14 mouse cellular contexts compared by ENCODE assay signal in the genomic region with DNA sequence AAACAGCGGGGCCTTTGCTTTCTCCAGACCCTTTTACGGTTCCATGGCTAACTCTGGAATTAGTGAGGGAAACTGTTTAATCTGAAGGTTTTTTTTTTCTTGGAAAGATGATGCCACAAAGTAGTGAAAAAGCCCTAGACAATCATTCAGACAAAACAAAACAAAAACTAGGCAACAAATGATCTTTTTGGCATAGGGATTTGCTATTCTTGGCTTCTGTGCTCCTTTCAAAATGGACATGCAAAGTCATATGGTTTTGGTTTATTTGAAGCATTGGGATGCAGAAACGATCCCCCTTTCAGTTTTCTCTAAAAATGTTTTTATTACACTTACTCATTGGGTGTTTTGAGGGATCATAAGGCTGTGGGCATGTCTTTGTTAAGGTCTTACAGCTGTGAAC.
"Had no signal": no experiment of that assay in that cellular context is flagged by ENCODE, and none has a peak within 500 bp of the region (broad histone marks: within the 10 kb centered on the region; RNA-seq: fewer than 3 reads in every experiment).

No protein-coding gene starts in this region.

- H3K27me3 ChIP-seq: midbrain, embryonic 13.5 days; midbrain, embryonic 15.5 days; neural tube, embryonic 12.5 days had no signal

- ATAC-seq: liver, postnatal 0 days; midbrain, embryonic 13.5 days; midbrain, embryonic 15.5 days had no signal

- H3K9me3 ChIP-seq: midbrain, embryonic 13.5 days; midbrain, embryonic 15.5 days; neural tube, embryonic 12.5 days had no signal

- H3K36me3 ChIP-seq: midbrain, embryonic 13.5 days; midbrain, embryonic 15.5 days; neural tube, embryonic 12.5 days had no signal

- H3K27ac ChIP-seq: midbrain, embryonic 13.5 days; midbrain, embryonic 15.5 days; neural tube, embryonic 12.5 days had no signal

- H3K4me3 ChIP-seq: midbrain, embryonic 13.5 days; midbrain, embryonic 15.5 days; neural tube, embryonic 12.5 days had no signal

- H3K4me2 ChIP-seq: lung, embryonic 14.5 days; midbrain, embryonic 11.5 days; midbrain, embryonic 13.5 days; midbrain, embryonic 15.5 days; neural tube, embryonic 12.5 days had no signal

- H3K9ac ChIP-seq: liver, postnatal 0 days; lung, embryonic 14.5 days; midbrain, embryonic 13.5 days; midbrain, embryonic 15.5 days; neural tube, embryonic 12.5 days had no signal

- H3K4me1 ChIP-seq: midbrain, embryonic 13.5 days; midbrain, embryonic 15.5 days; neural tube, embryonic 12.5 days had no signal

- DNase-seq: liver, postnatal 0 days; lung, embryonic 14.5 days; lung, postnatal 10 days; lung, postnatal 4 days; right cerebral cortex, postnatal 25 days; right cerebral cortex, postnatal 4 days; spleen, adult 18-20 months; thymus, adult 18-20 months; thymus, postnatal 14 days; thymus, postnatal 36 days had no signal
